Mouse (Mus musculus) limb, embryonic 10.5 days (tissue): ENCODE results near the gene Prelid3b. TPM values are rescaled to one million over a fixed set of nuclear protein-coding genes. Genes with fewer than 3 reads are reported as not detected.

Experiments
- DNase-seq: peaks from one replicate; pipeline ENCODE4 v3.0.0-alpha.2; 2017; ENCODE audit warnings: low spot score
- H3K27ac ChIP-seq: fragments of 300-500 bp; sonication (generic); 2 replicates; pipeline ENCODE4 v1.5.1; 2016; ENCODE audit warnings: mild to moderate bottlenecking
- H3K27me3 ChIP-seq: fragments of 300-500 bp; sonication (generic); 2 replicates; pipeline ENCODE4 v1.6.1; 2016; ENCODE audit warnings: low read depth, mild to moderate bottlenecking; ENCODE audit not compliant: poor library complexity, severe bottlenecking
- H3K36me3 ChIP-seq: fragments of 300-500 bp; sonication (generic); 2 replicates; pipeline ENCODE4 v1.6.1; 2016; ENCODE audit warnings: mild to moderate bottlenecking, moderate library complexity
- H3K4me1 ChIP-seq: fragments of 300-500 bp; sonication (generic); 2 replicates; pipeline ENCODE4 v1.6.1; 2016
- H3K4me3 ChIP-seq: fragments of 300-500 bp; sonication (generic); 2 replicates; pipeline ENCODE4 v1.5.1; 2016; ENCODE audit warnings: mild to moderate bottlenecking, moderate library complexity
- H3K9me3 ChIP-seq: fragments of 300-500 bp; sonication (generic); replicated peaks from 2 replicates; pipeline ENCODE4 v1.6.1; 2016; ENCODE audit warnings: mild to moderate bottlenecking
- WGBS: fragments of 180-500 bp; shearing (Covaris S2); methylation state at CpG from one replicate; pipeline ENCODE4 v1.1.7; 2016; 5-methylcytosine and 5-hydroxymethylcytosine counted together
- polyA plus RNA-seq: library from polyadenylated mRNA; unstranded; fragments of >200 nt; fragmentation: Nextera tagmentation; extraction: Ambion mirVana; gene quantifications from 2 replicates; pipeline ENCODE4 v1.2.1, GENCODE M21; 2016

Gene Prelid3b
- 125 and 132 TPM in 2 replicates for polyA plus RNA-seq

DNA sequence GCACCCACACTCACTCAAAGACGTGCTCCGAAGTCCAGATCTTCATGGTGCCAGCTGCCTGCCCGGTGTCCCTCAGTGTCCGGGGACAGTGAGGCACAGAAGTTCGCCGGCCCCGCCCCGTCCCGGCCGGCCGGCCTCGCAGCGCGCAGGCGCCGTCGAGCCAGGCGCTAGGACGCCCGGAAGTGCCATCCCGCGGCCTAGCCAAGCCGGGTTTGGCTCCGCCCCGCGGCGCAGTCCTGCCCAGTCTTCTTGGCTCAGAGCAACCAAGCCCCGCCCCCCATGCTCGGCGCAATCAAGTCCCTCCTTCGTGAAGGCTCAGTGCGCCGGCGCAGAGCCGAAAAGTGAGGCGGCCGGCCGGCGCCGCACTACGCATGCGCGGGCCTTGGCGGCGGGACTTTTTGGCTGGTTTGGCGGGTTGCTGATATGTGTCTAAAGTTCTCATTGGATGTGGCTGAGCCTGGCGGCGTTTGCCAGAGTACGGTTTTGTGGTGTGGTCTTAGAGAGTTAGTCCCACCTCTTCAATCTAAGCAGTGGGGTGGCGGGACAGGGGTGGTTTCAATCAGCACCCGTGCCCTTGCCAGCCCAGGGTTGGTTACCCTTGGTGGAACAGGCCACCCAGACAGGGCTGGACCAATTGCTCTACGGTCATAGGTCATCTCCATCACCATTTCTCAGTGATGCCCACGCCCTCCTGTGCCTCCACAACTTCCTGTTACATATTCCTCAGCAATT is at the start of gene Prelid3b:
Prelid3b (minus strand) TSS at position 264 of the 732 bp plus-strand sequence.
- Histone ChIP-seq H3K27me3 (no peaks in the 10 kb centered on the region), H3K4me3 (peak within 1 kb of the TSS; percentile 79), H3K9me3 (no peaks in the 10 kb centered on the region), H3K36me3 (peaks cover 40% of the 10 kb centered on the region), H3K27ac (peak within 1 kb of the TSS; percentile 93), H3K4me1 (peaks cover 21% of the 10 kb centered on the region)
- under 1% methylated on average over 53 of the region's 53 CpGs for WGBS
- peak; percentile 99 for DNase-seq

DNA sequence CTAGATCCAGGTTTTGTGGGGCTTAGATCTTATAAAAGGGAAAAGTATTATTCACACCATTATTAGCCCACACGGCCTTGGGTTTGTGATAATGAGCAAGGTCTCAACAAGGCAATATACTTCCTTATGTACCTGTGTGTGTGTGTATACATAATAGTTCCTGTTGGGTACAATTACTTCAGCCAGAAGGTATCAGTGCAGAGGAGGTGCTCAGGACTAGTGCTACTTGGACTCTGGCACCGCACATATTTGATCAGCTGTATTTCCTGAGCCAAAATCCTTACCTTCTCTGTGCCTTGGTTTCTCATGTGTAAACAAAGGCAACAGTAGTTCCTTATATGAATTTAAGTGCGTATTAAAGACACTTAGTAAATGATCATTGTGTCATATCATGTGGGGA is 49.3 kb upstream of the Prelid3b start:
- WGBS, result 97% methylated on average over 3 of the region's 3 CpGs
- no peak overlapping the region for H3K4me3 ChIP-seq
- no peaks in the 10 kb centered on the region for H3K4me1 ChIP-seq
- no peaks in the 10 kb centered on the region for H3K27me3 ChIP-seq
- H3K27ac ChIP-seq, result no peak overlapping the region
- no peak for DNase-seq
- H3K36me3 ChIP-seq, result no peaks in the 10 kb centered on the region
- no peaks in the 10 kb centered on the region for H3K9me3 ChIP-seq

DNA sequence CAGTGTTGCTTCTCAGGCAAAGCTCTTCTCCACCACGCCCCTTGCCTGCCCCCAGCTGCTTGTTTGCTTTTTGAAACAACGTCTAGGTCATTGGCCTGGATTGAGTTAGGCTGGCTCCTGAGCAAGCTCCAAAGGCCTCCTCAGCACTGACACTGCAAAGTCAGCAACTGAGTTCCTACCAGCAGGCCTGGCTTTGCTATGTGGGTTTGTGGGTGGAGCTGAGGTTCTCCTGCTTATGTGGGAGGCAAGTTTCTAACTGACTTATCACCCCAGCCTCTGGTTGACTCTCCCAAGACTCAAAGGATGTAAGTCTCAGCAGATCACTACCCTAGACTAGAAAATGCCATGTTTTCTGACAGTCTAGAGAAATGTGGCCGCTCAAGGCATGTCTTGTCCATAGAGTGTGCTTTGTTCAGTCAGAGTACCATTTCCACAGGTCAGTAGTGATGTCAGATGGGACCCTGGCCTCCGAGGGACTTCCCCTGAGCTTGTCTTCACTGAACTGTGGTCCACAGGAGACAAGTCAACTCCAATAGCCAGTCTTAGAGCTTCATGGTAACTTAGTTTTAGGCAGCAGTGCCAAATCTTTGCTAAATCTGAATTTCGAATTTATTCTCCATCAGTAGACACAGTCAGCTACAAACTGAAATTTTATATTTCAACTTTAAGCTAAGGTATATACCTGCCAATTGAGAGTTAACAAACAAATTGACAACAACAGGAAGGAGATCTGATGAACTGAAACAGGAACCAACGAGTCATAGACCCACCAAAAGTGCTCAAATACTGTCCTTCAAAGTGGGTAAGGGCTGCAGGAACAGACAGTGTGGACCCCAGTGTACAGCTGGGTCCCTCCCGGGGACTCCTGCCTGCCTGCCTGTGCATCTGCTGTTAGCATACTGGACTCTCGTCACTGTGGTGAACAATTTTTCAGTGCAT is 44.5 kb upstream of the Prelid3b start:
- no peaks in the 10 kb centered on the region for H3K4me1 ChIP-seq
- H3K27me3 ChIP-seq, result no peaks in the 10 kb centered on the region
- no peak overlapping the region for H3K4me3 ChIP-seq
- no peaks in the 10 kb centered on the region for H3K36me3 ChIP-seq
- H3K27ac ChIP-seq, result no peak overlapping the region
- WGBS, result 77% methylated on average over 8 of the region's 8 CpGs
- DNase-seq, result no peak
- no peaks in the 10 kb centered on the region for H3K9me3 ChIP-seq

DNA sequence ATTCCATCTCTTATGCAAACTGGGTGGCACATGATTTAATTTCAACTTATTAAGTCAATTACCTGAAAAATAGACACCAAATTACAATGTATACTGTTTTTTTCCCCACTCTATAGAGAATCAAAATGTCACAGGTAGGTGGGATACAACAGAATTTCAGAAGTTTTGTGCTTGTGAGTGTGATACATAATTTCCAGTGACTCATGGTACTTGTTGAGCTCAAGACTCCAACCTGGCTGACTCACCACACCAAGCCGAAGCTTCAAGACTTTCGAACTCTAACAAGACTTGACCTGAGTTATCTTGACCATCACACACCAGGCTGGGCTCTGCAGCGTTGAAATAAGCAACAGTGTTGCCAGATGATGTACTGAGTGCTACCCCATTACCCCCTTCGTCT is 42.0 kb upstream of the Prelid3b start:
- no peaks in the 10 kb centered on the region for H3K9me3 ChIP-seq
- no peak overlapping the region for H3K4me3 ChIP-seq
- H3K36me3 ChIP-seq, result no peaks in the 10 kb centered on the region
- H3K27ac ChIP-seq, result no peak overlapping the region
- no peak for DNase-seq
- peaks cover 2% of the 10 kb centered on the region; the same call in 1 of the 2 replicates for H3K4me1 ChIP-seq
- H3K27me3 ChIP-seq, result no peaks in the 10 kb centered on the region
- WGBS, result 84% methylated on average over 4 of the region's 4 CpGs

DNA sequence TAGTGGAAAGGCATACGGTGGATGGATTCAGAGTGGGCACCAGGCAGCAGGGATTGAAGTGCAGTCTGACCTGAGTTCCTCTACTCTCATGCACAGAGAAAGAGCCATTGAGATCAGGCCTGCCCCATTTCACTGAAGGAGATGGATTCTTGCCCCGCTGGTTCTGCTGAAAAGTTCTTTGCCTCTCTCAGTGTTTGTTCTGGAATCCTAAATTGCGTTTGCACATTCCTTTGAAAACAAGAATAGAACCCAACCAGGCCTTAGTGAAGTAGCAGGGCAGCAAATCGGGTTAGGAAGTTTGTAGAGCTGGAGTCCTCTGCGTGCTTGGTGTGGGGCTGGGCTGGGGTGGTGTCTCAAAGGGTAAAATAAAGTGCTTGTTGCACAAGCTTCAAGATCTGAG is 40.9 kb upstream of the Prelid3b start:
- no peaks in the 10 kb centered on the region for H3K27me3 ChIP-seq
- H3K27ac ChIP-seq, result no peak overlapping the region
- WGBS, result 90% methylated on average over 5 of the region's 5 CpGs
- DNase-seq, result no peak
- H3K4me3 ChIP-seq, result no peak overlapping the region
- no peaks in the 10 kb centered on the region for H3K36me3 ChIP-seq
- H3K4me1 ChIP-seq, result peaks cover 3% of the 10 kb centered on the region; the same call in 1 of the 2 replicates
- H3K9me3 ChIP-seq, result no peaks in the 10 kb centered on the region

DNA sequence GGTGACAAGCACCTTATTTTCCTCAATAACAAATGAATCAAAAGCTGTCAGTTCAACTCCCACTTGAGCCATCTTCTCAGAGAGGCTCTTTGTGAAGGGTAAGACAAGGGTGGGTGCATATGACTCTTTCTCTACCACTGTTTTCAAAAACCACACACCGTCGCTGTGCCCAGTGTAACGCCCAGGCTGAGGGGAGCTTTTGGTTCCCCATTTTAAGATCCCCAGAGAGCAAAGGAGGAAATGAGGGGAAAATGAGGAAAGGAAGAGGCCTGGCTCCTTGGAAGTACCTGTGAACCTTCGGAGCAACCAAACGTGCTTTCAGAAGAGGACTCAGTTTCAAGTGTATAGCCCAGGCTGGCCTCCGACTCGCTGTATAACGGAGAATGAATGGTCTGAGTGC is 36.9 kb upstream of the Prelid3b start:
- Histone ChIP-seq H3K4me3 (no peak overlapping the region), H3K27ac (no peak overlapping the region), H3K36me3 (no peaks in the 10 kb centered on the region), H3K9me3 (no peaks in the 10 kb centered on the region), H3K27me3 (no peaks in the 10 kb centered on the region), H3K4me1 (peaks cover 3% of the 10 kb centered on the region; the same call in 1 of the 2 replicates)
- DNase-seq, result no peak
- WGBS, result 90% methylated on average over 8 of the region's 8 CpGs

DNA sequence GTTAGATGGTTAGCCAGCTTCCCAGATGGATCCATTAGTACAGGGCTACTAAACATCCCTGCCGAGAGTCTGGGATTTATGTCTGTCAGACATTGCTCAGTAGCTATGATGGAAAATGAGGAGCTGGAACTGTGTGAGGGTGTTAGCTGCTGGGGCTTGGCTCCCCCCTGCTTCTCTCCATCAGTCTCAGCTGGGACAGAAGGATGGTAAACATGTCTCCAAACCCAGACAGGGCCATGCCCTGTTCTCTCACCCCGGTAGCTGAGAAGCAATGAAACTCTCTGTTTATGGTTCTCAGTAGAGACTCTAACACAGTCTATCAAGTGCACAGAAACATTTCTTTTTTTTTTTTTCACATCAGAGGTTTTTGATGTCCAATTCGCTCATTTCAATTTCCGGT is 35.1 kb upstream of the Prelid3b start:
- Histone ChIP-seq H3K27me3 (no peaks in the 10 kb centered on the region), H3K36me3 (no peaks in the 10 kb centered on the region), H3K9me3 (no peaks in the 10 kb centered on the region), H3K4me3 (no peak overlapping the region), H3K27ac (no peak overlapping the region), H3K4me1 (peaks cover 6% of the 10 kb centered on the region; the same call in 1 of the 2 replicates)
- WGBS, result 83% methylated on average over 4 of the region's 4 CpGs
- DNase-seq, result no peak

DNA sequence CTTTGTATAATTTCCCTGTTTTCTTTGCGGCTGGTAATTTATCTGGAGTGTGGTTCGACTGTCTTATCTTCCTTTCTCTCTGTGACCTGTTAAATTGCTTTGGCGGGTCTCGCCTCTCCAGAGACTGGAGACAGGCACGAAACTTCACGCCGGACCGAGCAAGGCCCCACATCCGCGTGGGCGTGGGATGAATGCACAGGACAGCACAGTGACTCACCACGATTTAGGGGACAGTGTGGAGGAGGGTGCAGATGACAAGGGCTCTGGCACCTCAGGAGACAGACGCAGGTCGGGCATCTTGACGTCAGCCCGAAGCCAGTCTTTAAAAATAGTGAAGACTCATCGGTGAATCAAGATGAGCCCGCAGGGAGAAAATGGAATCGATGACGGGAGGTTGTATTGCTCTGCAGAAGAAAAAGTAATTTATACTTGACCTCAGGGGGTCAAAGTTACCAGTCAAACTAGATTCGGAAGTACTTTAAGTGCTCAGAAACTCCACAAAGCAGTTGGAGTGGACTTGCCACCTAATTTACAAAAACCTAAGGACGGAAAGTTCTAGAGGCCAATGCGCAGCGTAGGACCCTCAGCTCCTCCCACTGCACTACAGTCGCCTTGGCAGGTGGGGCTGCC is 30.1 kb upstream of the Prelid3b start:
- WGBS, result 83% methylated on average over 25 of the region's 25 CpGs
- no peaks in the 10 kb centered on the region for H3K36me3 ChIP-seq
- no peaks in the 10 kb centered on the region for H3K9me3 ChIP-seq
- no peak overlapping the region for H3K27ac ChIP-seq
- no peak overlapping the region for H3K4me3 ChIP-seq
- peaks cover 35% of the 10 kb centered on the region for H3K4me1 ChIP-seq
- H3K27me3 ChIP-seq, result no peaks in the 10 kb centered on the region
- DNase-seq, result no peak

DNA sequence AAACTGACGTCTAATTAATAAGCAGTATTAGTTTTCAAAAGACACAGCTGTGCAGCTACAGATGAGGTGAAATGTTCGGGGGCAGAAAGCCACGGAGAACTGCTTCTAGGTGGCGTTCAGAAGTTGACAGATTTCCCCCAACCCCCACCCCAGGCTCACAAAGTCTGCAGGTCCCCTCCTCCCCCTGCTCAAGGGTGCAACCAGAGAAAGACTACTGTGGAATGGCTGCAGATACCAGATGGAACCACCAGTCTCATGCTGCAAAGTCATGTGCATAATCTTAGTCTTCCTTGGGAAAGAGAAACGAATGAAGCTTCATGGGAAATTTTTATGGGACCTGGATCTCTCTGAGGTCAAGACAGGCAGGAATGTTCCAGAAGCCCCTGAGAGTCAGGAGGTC is 29.4 kb upstream of the Prelid3b start:
- DNase-seq, result no peak
- no peaks in the 10 kb centered on the region for H3K27me3 ChIP-seq
- 50% methylated on average over 5 of the region's 5 CpGs for WGBS
- peaks cover 35% of the 10 kb centered on the region for H3K4me1 ChIP-seq
- H3K4me3 ChIP-seq, result no peak overlapping the region
- no peaks in the 10 kb centered on the region for H3K36me3 ChIP-seq
- no peaks in the 10 kb centered on the region for H3K9me3 ChIP-seq
- H3K27ac ChIP-seq, result no peak overlapping the region

DNA sequence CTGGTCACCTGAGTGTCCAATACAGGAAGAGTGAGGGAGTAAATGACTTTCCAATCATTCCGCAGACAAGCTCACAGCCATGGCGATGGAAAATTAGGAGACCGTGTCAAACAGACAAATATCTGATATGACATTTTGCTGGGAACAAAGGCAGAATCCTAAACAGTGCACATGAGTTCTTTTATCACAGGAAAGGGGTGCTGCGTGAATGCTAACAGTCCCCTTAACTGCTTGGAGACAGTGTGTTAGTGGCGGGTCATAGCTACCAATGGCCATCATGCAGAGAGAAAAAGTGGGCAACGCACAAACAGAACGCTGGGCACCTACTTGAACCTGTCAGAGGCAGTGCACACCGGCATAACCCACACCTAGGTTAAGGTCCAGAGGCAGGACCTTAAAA is 28.6 kb upstream of the Prelid3b start:
- H3K4me1 ChIP-seq, result peaks cover 35% of the 10 kb centered on the region
- no peaks in the 10 kb centered on the region for H3K36me3 ChIP-seq
- 90% methylated on average over 8 of the region's 8 CpGs for WGBS
- H3K4me3 ChIP-seq, result no peak overlapping the region
- no peak for DNase-seq
- 0 out of 2 replicates have a peak overlapping the region, but pooled peaks have one; percentile 9 for H3K27ac ChIP-seq
- no peaks in the 10 kb centered on the region for H3K27me3 ChIP-seq
- no peaks in the 10 kb centered on the region for H3K9me3 ChIP-seq

DNA sequence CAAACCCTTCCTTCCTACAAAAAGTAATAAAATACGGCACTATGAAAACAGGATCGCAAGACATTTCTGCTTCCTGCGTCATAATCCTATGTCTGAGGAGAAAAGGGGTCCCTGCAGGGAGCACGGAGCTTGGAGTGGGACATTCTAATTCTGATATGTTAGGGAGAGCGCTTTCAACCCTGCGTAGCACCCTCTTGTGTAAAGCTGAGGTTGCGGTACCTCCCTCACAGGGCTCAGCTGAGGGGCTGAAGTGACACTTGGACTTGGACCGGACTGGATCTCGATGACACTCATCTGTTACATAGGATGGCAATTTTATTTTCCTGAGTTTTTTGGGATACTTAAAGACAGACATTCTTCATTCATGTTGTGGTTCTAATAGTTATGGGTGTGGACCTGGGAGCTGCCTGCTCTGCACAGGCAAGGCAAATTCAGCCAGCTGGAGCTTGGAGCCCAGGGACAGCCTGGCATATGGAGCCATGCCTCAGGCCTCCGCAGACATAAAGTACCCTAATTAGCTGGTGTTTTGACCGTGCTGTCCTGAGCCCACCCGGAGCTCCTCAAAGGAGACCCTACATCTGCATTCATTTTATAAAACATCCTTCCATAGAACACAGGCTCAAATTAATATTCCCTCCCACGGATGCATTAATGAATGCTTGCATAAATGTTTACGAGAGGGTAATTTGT is 28.1 kb upstream of the Prelid3b start:
- DNase-seq, result no peak
- WGBS, result 75% methylated on average over 14 of the region's 14 CpGs
- H3K4me3 ChIP-seq, result no peak overlapping the region
- H3K27me3 ChIP-seq, result no peaks in the 10 kb centered on the region
- peak overlapping the region; percentile 2; the same call in 1 of the 2 replicates for H3K27ac ChIP-seq
- no peaks in the 10 kb centered on the region for H3K9me3 ChIP-seq
- no peaks in the 10 kb centered on the region for H3K36me3 ChIP-seq
- peaks cover 35% of the 10 kb centered on the region for H3K4me1 ChIP-seq

DNA sequence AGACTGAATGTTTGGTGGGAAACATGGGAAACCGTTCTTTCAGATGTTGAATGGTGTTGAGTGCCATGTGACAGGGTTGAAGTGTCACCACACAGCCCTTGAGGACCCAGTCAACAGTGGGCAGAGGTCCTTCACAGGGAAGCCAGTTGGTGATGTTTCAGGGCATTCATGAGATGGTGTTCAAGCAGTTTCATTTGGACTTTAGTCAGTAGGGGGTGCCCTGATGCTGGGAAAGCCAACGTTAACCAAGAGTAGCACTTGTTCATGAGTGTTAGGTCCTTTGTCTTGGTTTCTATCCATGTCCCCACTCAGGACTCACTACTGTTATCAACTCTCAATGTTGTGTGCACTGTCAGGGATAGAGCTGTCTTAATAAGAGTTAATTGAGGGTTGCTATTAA is 20.0 kb upstream of the Prelid3b start:
- Histone ChIP-seq H3K4me1 (no peaks in the 10 kb centered on the region), H3K36me3 (no peaks in the 10 kb centered on the region), H3K4me3 (no peak overlapping the region), H3K27ac (no peak overlapping the region), H3K9me3 (no peaks in the 10 kb centered on the region), H3K27me3 (no peaks in the 10 kb centered on the region)
- no peak for DNase-seq
- WGBS, result 80% methylated on average over 2 of the region's 2 CpGs
